Mouse (Mus musculus) forebrain, embryonic 15.5 days (tissue): Measurements from ENCODE around the gene Slc4a4. TPM values are rescaled to one million over a fixed set of nuclear protein-coding genes. Genes with fewer than 3 reads are reported as not detected.

Experiments used
- ATAC-seq: fragments of 200-750 bp; cut with Nextera tagmentation; replicated peaks from 2 replicates; pipeline ENCODE4 v1.8.0; 2017; ENCODE audit warnings: mild to moderate bottlenecking, moderate TSS enrichment, moderate library complexity
- H3K27ac ChIP-seq: fragments of 300-500 bp; sonication (generic); replicated peaks from 2 replicates; pipeline ENCODE4 v1.5.1; 2015; ENCODE audit warnings: mild to moderate bottlenecking, inconsistent platforms
- H3K27me3 ChIP-seq: fragments of 300-500 bp; sonication (generic); 2 replicates; pipeline ENCODE4 v1.6.1; 2015; ENCODE audit warnings: inconsistent platforms
- H3K36me3 ChIP-seq: fragments of 300-500 bp; sonication (generic); 2 replicates; pipeline ENCODE4 v1.6.1; 2015; ENCODE audit warnings: mild to moderate bottlenecking, inconsistent platforms
- H3K4me1 ChIP-seq: fragments of 300-500 bp; sonication (generic); 2 replicates; pipeline ENCODE4 v1.6.1; 2015; ENCODE audit warnings: inconsistent platforms
- H3K4me2 ChIP-seq: fragments of 300-500 bp; sonication (generic); replicated peaks from 2 replicates; pipeline ENCODE4 v1.6.1; 2015; ENCODE audit warnings: mild to moderate bottlenecking, inconsistent platforms
- H3K4me3 ChIP-seq: fragments of 300-500 bp; sonication (generic); 2 replicates; pipeline ENCODE4 v1.5.1; 2015; ENCODE audit warnings: mild to moderate bottlenecking, inconsistent platforms
- H3K9ac ChIP-seq: fragments of 300-500 bp; sonication (generic); replicated peaks from 2 replicates; pipeline ENCODE4 v1.6.1; 2015; ENCODE audit warnings: mild to moderate bottlenecking, inconsistent platforms
- H3K9me3 ChIP-seq: fragments of 300-500 bp; sonication (generic); 2 replicates; pipeline ENCODE4 v1.6.1; 2016; ENCODE audit warnings: inconsistent platforms
- WGBS: fragments of 180-500 bp; shearing (Covaris S2); methylation state at CpG from one replicate; pipeline ENCODE4 v1.1.7; 2015; ENCODE audit warnings: mixed read lengths; 5-methylcytosine and 5-hydroxymethylcytosine counted together
- polyA plus RNA-seq: library from polyadenylated mRNA; unstranded; fragments of >200 nt; fragmentation: Nextera tagmentation; extraction: Ambion mirVana; gene quantifications from 2 replicates; pipeline ENCODE4 v1.2.1, GENCODE M21; 2015

The Slc4a4 gene
- polyA plus RNA-seq, 1 experiment from 2014 or later: 4.1 TPM

GRCm38 (mm10) chr5:88939782-88940181 lies 53.2 kb downstream of the Slc4a4 start:
- 91% methylated on average over 2 of the region's 2 CpGs for WGBS
- ATAC-seq: no peak

GRCm38 (mm10) chr5:88941905-88942304 lies 55.3 kb downstream of the Slc4a4 start:
- 84% methylated on average over 7 of the region's 7 CpGs for WGBS
- H3K36me3 ChIP-seq: no peaks in the 10 kb centered on the region
- H3K4me2 ChIP-seq: no peak overlapping the region
- no peak overlapping the region for H3K4me3 ChIP-seq
- no peak for ATAC-seq
- H3K4me1 ChIP-seq: peaks cover 10% of the 10 kb centered on the region
- H3K27ac ChIP-seq: no peak overlapping the region
- no peaks in the 10 kb centered on the region for H3K27me3 ChIP-seq
- H3K9ac ChIP-seq: no peak overlapping the region
- no peaks in the 10 kb centered on the region for H3K9me3 ChIP-seq

More at GRCm38 (mm10) chr5:88939782-88940181, 53.2 kb downstream of the Slc4a4 start:
- no peaks in the 10 kb centered on the region for H3K9me3 ChIP-seq
- H3K4me1 ChIP-seq: no peaks in the 10 kb centered on the region
- no peaks in the 10 kb centered on the region for H3K27me3 ChIP-seq
- no peak overlapping the region for H3K9ac ChIP-seq
- H3K36me3 ChIP-seq: no peaks in the 10 kb centered on the region
- H3K4me2 ChIP-seq: no peak overlapping the region
- no peak overlapping the region for H3K27ac ChIP-seq
- no peak overlapping the region for H3K4me3 ChIP-seq

GRCm38 (mm10) chr5:88945661-88946339 lies 59.2 kb downstream of the Slc4a4 start:
- Histone ChIP-seq H3K9me3 (no peaks in the 10 kb centered on the region), H3K9ac (no peak overlapping the region), H3K4me2 (no peak overlapping the region), H3K4me3 (no peak overlapping the region), H3K36me3 (no peaks in the 10 kb centered on the region), H3K27ac (no peak overlapping the region), H3K27me3 (no peaks in the 10 kb centered on the region), H3K4me1 (peaks cover 10% of the 10 kb centered on the region)
- WGBS: 27% methylated on average over 10 of the region's 10 CpGs
- peak; percentile 84 for ATAC-seq

- no peaks in the 10 kb centered on the region for H3K36me3 ChIP-seq
- no peak overlapping the region for H3K4me2 ChIP-seq
- no peaks in the 10 kb centered on the region for H3K9me3 ChIP-seq
- H3K4me3 ChIP-seq: no peak overlapping the region
- no peak overlapping the region for H3K9ac ChIP-seq
- peak; percentile 73 for ATAC-seq
- no peaks in the 10 kb centered on the region for H3K27me3 ChIP-seq
- peaks cover 10% of the 10 kb centered on the region for H3K4me1 ChIP-seq
- 78% methylated on average over 7 of the region's 7 CpGs for WGBS
- no peak overlapping the region for H3K27ac ChIP-seq
These were observed 63.7 kb downstream of the Slc4a4 start for GRCm38 (mm10) chr5:88950337-88950736.

- Histone ChIP-seq H3K4me3 (no peak overlapping the region), H3K9ac (no peak overlapping the region), H3K4me2 (no peak overlapping the region), H3K4me1 (no peaks in the 10 kb centered on the region), H3K9me3 (no peaks in the 10 kb centered on the region), H3K27me3 (no peaks in the 10 kb centered on the region), H3K36me3 (no peaks in the 10 kb centered on the region), H3K27ac (no peak overlapping the region)
- ATAC-seq: no peak
- WGBS: 86% methylated on average over 17 of the region's 17 CpGs
These were observed 66.3 kb downstream of the Slc4a4 start for GRCm38 (mm10) chr5:88952757-88953577.

- H3K36me3 ChIP-seq: no peaks in the 10 kb centered on the region
- H3K9ac ChIP-seq: no peak overlapping the region
- H3K27me3 ChIP-seq: no peaks in the 10 kb centered on the region
- no peak for ATAC-seq
- 87% methylated on average over 5 of the region's 5 CpGs for WGBS
- H3K4me2 ChIP-seq: no peak overlapping the region
- H3K27ac ChIP-seq: no peak overlapping the region
- no peak overlapping the region for H3K4me3 ChIP-seq
- no peaks in the 10 kb centered on the region for H3K4me1 ChIP-seq
- no peaks in the 10 kb centered on the region for H3K9me3 ChIP-seq
These were observed 71.1 kb downstream of the Slc4a4 start for GRCm38 (mm10) chr5:88957735-88958134.

GRCm38 (mm10) chr5:88958966-88959365 lies 72.3 kb downstream of the Slc4a4 start:
- no peaks in the 10 kb centered on the region for H3K36me3 ChIP-seq
- H3K27me3 ChIP-seq: no peaks in the 10 kb centered on the region
- ATAC-seq: no peak
- no peak overlapping the region for H3K9ac ChIP-seq
- H3K4me3 ChIP-seq: no peak overlapping the region
- 89% methylated on average over 5 of the region's 5 CpGs for WGBS
- no peak overlapping the region for H3K27ac ChIP-seq
- no peaks in the 10 kb centered on the region for H3K9me3 ChIP-seq
- no peak overlapping the region for H3K4me2 ChIP-seq
- H3K4me1 ChIP-seq: no peaks in the 10 kb centered on the region

GRCm38 (mm10) chr5:88959412-88959811 lies 72.8 kb downstream of the Slc4a4 start:
- ATAC-seq: no peak; the same call in 1 of the 2 replicates
- Histone ChIP-seq H3K4me3 (no peak overlapping the region), H3K36me3 (no peaks in the 10 kb centered on the region), H3K27me3 (no peaks in the 10 kb centered on the region), H3K27ac (no peak overlapping the region), H3K9me3 (no peaks in the 10 kb centered on the region), H3K9ac (no peak overlapping the region), H3K4me1 (no peaks in the 10 kb centered on the region), H3K4me2 (no peak overlapping the region)
- 56% methylated on average over 6 of the region's 6 CpGs for WGBS

GRCm38 (mm10) chr5:88960342-88961105 lies 73.9 kb downstream of the Slc4a4 start:
- ATAC-seq: no peak
- no peak overlapping the region for H3K27ac ChIP-seq
- no peak overlapping the region for H3K4me3 ChIP-seq
- H3K9ac ChIP-seq: no peak overlapping the region
- H3K4me2 ChIP-seq: no peak overlapping the region
- no peaks in the 10 kb centered on the region for H3K9me3 ChIP-seq
- H3K36me3 ChIP-seq: no peaks in the 10 kb centered on the region
- H3K4me1 ChIP-seq: no peaks in the 10 kb centered on the region
- H3K27me3 ChIP-seq: no peaks in the 10 kb centered on the region
- WGBS: 76% methylated on average over 5 of the region's 5 CpGs

GRCm38 (mm10) chr5:88961351-88961761 lies 74.7 kb downstream of the Slc4a4 start:
- H3K4me1 ChIP-seq: no peaks in the 10 kb centered on the region
- H3K27ac ChIP-seq: no peak overlapping the region
- no peak overlapping the region for H3K4me3 ChIP-seq
- no peak overlapping the region for H3K4me2 ChIP-seq
- H3K9me3 ChIP-seq: no peaks in the 10 kb centered on the region
- no peaks in the 10 kb centered on the region for H3K27me3 ChIP-seq
- H3K9ac ChIP-seq: no peak overlapping the region
- 86% methylated on average over 7 of the region's 7 CpGs for WGBS
- no peak for ATAC-seq
- H3K36me3 ChIP-seq: no peaks in the 10 kb centered on the region

- H3K9ac ChIP-seq: no peak overlapping the region
- no peaks in the 10 kb centered on the region for H3K36me3 ChIP-seq
- no peaks in the 10 kb centered on the region for H3K4me1 ChIP-seq
- no peak overlapping the region for H3K4me3 ChIP-seq
- H3K27me3 ChIP-seq: no peaks in the 10 kb centered on the region
- no peaks in the 10 kb centered on the region for H3K9me3 ChIP-seq
- no peak overlapping the region for H3K4me2 ChIP-seq
- no peak overlapping the region for H3K27ac ChIP-seq
- WGBS: 73% methylated on average over 6 of the region's 6 CpGs
- ATAC-seq: no peak
These were observed 78.2 kb downstream of the Slc4a4 start for GRCm38 (mm10) chr5:88964685-88965290.

- H3K36me3 ChIP-seq: no peaks in the 10 kb centered on the region
- no peak overlapping the region for H3K4me3 ChIP-seq
- WGBS: 87% methylated on average over 4 of the region's 4 CpGs
- no peaks in the 10 kb centered on the region for H3K9me3 ChIP-seq
- H3K4me2 ChIP-seq: no peak overlapping the region
- no peak overlapping the region for H3K27ac ChIP-seq
- no peaks in the 10 kb centered on the region for H3K27me3 ChIP-seq
- no peak for ATAC-seq
- H3K4me1 ChIP-seq: no peaks in the 10 kb centered on the region
- no peak overlapping the region for H3K9ac ChIP-seq
These were observed 79.9 kb downstream of the Slc4a4 start for GRCm38 (mm10) chr5:88966507-88966906.
